Mouse (Mus musculus) heart, adult 9 months (tissue): ENCODE measurements around the gene Zbtb34.

Experiments
- DNase-seq, 2 experiments: peaks; one replicate each; pipeline ENCODE4 v3.0.0; 2022; ENCODE audit warnings: low spot score in 2 of 2

The Zbtb34 gene

DNA sequence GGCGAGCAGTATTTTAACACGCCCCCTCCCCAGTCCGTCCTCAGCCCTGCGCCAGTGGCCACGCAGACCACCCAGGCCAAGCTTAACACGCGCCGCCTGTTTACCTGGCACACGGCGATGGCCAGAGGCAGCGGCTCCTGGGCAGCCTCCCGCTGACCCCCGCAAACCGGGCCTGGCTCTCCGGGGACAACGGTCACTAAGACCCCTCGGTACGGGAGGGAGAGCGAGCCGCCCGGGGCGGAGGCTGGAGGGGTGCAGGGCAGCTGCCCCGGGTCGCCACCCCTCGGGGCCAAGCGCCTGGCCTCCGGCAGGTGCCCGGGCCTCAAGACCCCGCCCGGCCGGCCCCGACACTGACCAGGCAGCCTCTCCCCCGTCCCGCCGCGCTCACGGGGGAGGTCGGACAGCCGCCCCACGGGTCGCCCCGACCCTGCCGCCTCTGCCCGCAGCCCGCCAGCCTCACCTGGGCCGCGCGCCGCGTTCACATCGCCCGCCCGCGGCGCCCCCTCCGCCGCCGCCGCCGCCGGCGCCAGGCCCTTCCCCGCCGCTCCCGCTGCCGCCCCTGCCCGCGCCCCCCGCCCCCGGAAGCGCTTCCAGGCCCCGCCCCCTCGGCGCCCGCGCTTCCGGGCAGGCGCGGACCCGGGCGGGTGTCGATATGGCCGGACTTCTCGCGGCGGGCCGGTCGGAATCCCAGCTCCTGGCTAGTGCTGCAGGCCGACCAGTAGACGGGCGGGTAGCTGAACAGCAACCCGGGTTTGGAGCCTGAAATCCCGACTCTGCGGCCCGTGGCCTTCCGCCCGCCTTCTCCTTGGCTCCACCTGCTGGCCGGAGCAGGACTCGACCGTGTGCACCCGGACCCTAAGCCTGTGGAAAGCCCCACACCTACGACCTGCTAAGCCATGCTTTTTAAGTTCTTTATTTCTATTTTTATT lies at the start of gene Zbtb34:
Gene Zbtb34 (minus strand): TSS at position 554 of the 929 bp plus-strand sequence.
- peak; percentile 53 to 69 for DNase-seq

GRCm38 (mm10) chr2:33477961-33478755 lies 47.0 kb upstream of the Zbtb34 start:
- DNase-seq: no peak

GRCm38 (mm10) chr2:33475961-33476360 lies 44.8 kb upstream of the Zbtb34 start:
- DNase-seq: no peak

DNA sequence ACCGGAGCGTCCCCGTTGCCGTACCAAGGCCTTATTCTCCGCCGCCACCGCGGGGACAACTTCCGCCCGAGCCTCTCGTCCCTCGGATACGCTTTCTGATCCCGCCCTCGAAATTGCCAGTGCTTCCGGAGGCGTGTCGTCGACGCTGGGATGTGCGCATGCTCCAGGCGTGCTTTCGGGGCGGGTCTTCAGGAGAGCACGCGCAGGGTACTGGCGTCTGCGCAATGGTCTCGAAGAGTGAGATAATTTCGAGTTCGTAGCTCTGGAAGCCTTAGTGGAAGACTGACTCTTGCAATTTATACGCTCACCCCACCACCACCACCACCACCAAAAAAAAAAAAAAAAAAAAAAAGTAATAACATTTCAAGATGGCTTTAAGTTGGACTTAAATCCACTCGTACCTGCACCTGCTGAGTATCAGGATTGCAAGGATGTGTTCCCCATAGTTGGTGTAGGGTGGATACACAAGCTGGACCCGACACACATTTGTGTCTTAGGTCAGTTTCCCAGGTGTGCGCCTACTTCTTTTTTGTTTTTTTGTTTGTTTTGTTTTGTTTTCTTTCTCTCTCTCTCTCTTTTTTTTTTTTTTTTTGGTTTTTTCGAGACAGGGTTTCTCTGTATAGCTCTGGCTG lies 37.5 kb upstream of the Zbtb34 start, which contains the start of gene Zbtb43:
Gene Zbtb43 (minus strand): TSS at position 94 of the 632 bp plus-strand sequence.
- DNase-seq: peak; percentile 92 to 96

GRCm38 (mm10) chr2:33467546-33468465 lies 36.7 kb upstream of the Zbtb34 start:
- DNase-seq: peak in 1 of 2 experiments; percentile 5

DNA sequence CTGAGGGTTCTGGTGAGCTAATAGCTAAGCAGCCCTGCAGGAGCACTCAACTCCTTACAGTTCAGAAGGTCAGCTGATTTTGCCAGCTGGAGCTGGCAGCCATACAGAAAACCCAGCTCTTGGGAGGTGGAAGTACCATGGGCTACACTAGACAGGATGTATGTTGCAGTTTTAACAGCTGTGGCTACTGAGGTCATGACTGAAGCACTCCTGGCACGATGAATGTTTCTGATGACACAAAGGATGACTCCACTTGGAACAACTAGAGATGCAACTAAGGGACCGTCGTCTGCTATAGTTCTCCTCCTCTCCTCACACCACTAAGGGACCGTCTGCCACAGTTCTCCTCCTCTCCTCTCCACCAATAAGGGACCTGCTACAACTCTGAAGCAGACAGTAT lies 34.8 kb upstream of the Zbtb34 start:
- DNase-seq: peak; percentile 15 to 42

GRCm38 (mm10) chr2:33465215-33465614 lies 34.1 kb upstream of the Zbtb34 start:
- no peak for DNase-seq

- DNase-seq: no peak
These were observed 30.9 kb upstream of the Zbtb34 start for GRCm38 (mm10) chr2:33462066-33462465.

DNA sequence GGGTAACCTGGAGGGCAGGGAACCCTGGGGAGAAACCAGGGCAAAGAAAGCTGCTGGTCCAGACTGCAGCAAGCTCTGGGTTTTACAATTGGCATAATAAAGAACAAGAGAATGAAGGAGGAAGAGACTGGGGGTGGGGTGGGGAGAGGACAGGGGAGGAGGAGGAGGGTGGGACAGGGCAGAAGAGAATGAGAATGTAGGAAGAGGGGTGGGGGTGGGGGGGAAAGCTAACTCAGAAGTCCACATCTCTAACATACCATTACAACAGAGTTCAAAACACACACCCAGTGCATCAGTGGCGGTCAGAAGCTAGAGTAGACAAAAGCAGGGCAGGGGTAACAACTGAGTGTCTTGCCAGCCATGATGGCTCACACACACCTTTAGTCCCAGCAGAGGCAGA lies 29.9 kb upstream of the Zbtb34 start:
- DNase-seq: no peak

DNA sequence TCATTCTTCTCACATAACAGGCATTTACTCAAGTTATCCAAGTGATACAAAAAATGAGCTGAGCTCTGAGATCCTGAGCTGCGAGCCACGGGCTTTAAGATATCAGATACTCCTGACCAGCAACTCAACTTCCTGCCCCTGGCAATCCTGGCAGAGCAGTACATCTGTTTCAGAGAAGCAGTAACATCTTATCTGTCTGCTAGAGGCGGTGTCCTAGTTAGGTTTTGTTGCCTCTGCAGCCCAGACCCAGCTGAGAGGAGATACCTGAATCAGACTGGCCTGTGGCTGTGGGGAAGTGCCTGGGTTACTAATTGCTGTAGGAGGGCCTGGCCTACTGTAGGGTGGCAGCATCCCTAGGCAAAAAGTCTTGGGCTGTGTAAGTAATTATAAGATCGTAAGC lies 28.5 kb upstream of the Zbtb34 start:
- no peak for DNase-seq

DNA sequence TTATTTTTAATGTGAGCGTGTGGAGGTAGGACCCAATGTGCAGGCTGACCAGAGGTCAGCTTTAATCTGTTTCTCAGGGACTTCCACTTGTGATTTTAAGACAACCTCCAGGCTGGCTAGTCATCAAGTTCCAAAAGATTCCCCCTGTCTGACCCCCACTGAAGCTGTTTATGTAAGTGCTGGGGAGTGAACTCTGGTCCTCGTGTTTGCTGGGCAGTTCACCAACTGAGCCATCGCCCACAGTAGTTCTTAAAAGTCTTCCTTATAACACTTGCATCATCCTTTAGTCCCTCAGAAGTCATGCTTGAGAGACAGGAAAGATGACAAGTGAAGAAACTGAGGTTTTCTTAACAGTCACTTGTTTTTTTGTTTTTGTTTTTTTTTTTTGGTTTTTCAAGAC lies 25.6 kb upstream of the Zbtb34 start:
- no peak for DNase-seq

DNA sequence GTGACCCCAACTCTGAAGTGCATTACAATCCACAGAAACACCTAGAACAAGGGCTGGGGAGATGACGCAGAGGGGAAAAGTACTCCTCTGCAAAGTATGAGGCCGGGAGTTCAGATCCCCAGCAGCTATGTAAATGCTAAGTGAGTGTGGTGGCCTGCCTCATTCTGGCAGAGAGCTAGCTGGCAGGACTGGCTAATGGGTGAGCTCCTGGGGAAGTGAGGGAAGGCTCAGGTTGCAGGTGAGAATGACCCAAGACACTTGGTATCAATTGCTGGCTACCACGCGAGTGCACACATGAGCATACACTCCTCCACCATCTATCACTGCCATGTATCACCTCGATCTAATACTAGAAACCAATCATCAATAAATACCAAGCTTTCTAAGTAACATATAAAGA lies 25.1 kb upstream of the Zbtb34 start:
- no peak for DNase-seq

- DNase-seq: no peak
These were observed 24.2 kb upstream of the Zbtb34 start for GRCm38 (mm10) chr2:33455350-33455749.

DNA sequence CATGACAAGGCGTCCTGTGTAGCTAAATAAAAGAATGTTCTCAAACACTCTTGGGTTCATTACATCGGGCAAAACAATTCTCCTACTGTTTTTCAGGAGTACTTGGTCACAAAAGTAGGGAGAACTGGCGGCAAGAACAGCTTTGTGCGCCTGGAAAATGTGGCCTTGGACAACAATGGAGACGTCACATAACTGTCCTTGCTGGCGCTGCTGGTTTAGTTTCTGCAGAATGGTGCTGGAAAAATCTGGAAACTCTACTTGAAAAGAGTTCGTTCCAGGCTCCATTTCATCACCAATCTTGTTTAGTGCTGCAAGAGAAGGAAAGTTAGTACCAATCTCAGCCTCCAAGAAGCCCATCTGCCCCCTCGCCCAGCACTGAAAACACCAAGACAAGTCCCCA lies 23.7 kb upstream of the Zbtb34 start:
- DNase-seq: no peak

GRCm38 (mm10) chr2:33453476-33453875 lies 22.4 kb upstream of the Zbtb34 start:
- no peak for DNase-seq

DNA sequence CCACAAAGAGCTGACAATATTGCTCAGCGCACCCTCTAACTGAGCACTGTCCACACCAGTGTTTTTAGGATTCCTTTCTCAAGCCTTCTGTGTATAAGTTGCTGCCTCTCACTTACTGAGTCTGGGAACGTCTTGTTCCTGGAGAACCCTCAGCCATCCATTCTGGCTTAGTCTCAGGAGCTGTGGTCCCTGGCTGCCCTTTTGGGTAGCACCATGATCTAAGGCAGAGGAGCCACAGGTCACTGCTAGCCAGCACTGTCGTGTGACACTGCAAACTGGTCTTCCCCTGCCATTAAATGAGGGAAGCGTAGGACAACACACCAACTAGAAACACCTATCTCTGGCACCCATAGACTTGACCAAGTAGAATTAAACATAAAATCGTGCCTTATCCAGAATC lies 21.6 kb upstream of the Zbtb34 start:
- no peak for DNase-seq

DNA sequence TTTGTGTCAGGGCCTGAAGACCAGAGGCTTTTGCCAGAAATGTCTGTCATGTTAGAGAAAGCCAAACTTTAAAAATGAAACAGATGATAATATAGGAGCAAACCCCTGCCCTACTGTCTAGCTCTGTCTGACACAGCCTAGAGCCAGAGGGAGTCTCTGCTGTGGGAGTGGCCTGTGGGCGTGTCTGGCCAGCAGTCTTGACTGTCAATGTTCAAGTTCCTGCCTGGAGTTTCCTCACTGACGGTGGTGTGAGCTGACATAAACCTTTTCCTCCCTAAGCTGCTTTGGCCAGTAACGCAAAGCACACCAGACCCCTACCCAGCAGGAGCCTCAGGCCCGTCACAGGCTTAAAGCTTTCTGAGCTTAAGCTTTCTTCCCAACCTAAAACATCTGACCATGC lies 21.0 kb upstream of the Zbtb34 start:
- peak in 1 of 2 experiments; percentile 25 for DNase-seq

DNA sequence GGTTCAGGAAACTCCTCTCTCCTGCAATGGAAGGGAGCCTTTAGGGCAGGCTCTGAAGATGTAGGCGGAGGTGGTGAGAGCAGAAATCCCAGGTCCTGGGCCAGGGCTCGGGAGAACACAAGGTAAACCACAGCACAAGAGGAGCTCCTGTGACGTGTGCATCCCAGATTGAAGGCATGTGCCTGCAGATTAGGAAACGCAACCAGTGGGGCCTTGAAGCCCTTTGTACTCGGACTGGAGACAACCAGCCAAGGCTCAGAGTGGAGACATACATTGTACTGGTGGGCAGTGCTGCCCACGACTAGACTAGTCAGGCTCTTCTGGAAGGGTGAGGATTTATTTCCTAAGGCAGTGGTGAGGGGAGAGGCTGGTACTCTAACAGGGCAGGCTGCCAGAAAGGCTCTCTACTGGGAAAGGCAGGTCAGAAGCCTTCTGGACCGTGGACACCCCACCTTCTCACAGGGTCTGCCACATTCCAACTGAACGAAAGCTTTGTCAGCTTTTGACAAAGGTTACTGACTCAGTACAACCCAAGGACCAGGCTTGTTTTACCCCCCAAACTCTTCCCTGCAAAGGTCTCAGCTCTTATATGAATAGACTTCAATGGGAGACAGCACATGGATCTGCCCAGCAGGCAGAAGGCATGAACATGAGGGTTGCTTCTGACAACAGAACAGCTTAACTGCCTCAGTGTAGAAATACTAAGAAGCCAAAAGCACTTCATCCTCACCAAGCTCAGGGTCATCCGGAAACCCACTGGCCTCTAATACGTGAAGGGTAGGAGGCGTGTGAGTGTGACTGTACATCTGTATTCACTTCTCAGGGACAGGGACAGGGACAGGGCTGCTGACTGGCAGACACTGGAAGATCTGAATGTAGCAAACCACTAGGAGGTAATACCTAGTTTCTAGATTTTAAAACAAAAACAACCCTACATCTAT lies 20.2 kb upstream of the Zbtb34 start:
- no peak for DNase-seq

- DNase-seq: no peak
These were observed 18.2 kb upstream of the Zbtb34 start for GRCm38 (mm10) chr2:33449119-33449873.
